Mouse (Mus musculus) liver, adult 2 months (tissue): Measurements from ENCODE around the gene Nek10.

Source experiments
- CTCF ChIP-seq: fragments of 200-500 bp; IDR thresholded peaks from 2 replicates; pipeline ENCODE4 v1.5.1; 2011; ENCODE audit warnings: low read depth, low read length, control low read depth
- POLR2A ChIP-seq: fragments of 200-500 bp; IDR thresholded peaks from 2 replicates; pipeline ENCODE4 v1.6.1; 2011; ENCODE audit warnings: low read length, control low read depth; ENCODE audit not compliant: insufficient read depth; ENCODE audit errors: extremely low read depth

- TF ChIP-seq CTCF (no peak), POLR2A (no peak)
These were observed 16.2 kb upstream of the Nek10 start for GRCm38 (mm10) chr14:14786979-14787378.
